Mouse (Mus musculus) neutrophil, adult 59 days (primary cell): ENCODE measurements around the gene Acta1. TPM values are rescaled to one million over a fixed set of nuclear protein-coding genes. Genes with fewer than 3 reads are reported as not detected.

Experiments used
- total RNA-seq, 2 experiments: library from RNA; stranded (reverse); gene quantifications; 1 replicate in 1 of 2; 2 replicates in 1 of 2; pipeline ENCODE4 v1.2.4; 2023

Gene Acta1
- total RNA-seq: 1 to 10 TPM; 1.7 to 2.7 TPM

DNA sequence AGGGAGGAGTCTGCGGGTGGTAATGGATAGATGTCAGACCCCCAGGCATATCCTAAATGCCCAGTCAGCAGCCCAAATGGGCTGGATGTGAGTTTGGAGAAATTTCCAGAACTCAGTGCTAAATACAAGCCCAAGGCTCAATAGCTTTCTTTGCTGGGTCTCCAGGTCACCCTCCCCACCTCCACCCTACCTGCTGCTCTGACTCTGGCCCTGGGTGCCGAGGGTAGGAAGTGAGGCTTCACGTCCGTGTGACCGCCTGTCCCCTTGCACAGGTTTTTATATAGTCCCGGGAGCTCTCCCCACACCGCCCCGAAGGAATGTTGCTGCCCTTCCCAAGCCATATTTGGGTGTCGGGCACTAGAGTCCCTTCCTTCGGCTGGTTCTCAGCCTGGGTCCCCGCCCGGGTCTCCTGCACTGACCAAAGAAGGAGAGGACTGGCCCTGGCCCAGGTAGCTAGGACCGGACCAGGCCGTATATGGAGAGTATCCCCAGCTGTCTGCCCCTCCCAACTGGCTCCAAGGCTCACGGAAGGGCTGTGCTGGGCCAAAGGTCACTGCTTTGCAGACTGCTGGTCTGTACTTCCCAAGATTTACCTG is at the start of gene Acta1:
Gene Acta1 (minus strand): TSS at position 250 of the 596 bp plus-strand sequence.

GRCm38 (mm10) chr8:123859648-123860259 is 34.8 kb downstream of the Acta1 start, which contains the start of gene Ccsap:
Gene Ccsap, minus strand, starts transcription at chr8:123860209.

Other genes with a start within 250 kb of the Acta1 start
- gene Rhou, start 240.8 kb downstream of the Acta1 start, total RNA-seq: 10 to 100 TPM; 44.4 to 48.8 TPM
- gene Rab4a, start 88.8 kb downstream of the Acta1 start, total RNA-seq: under 1 TPM in 1 of 2 experiments, not detected in 1; 0.71 TPM
- gene Ccsap, start 34.5 kb downstream of the Acta1 start, total RNA-seq: 1 to 10 TPM; 5.4 to 5.8 TPM
- gene Nup133, start 54.5 kb upstream of the Acta1 start, total RNA-seq: 10 to 100 TPM; 16.5 to 19.6 TPM
- 10 to 100 TPM; 10.3 to 19.7 TPM for gene Abcb10, start 88.4 kb upstream of the Acta1 start, total RNA-seq
- 10 to 100 TPM; 15.3 to 15.7 TPM for gene Taf5l, start 126.6 kb upstream of the Acta1 start, total RNA-seq
- 1 to 10 TPM; 6.1 to 6.5 TPM for gene Urb2, start 126.8 kb upstream of the Acta1 start, total RNA-seq